Mouse (Mus musculus) hindbrain, embryonic 12.5 days (tissue): ENCODE data around the gene Slc6a6. TPM values are rescaled to one million over a fixed set of nuclear protein-coding genes. Genes with fewer than 3 reads are reported as not detected.

Experiments used
- ATAC-seq: fragments of 200-750 bp; cut with Nextera tagmentation; 2 replicates; pipeline ENCODE4 v1.8.0; 2017; ENCODE audit warnings: moderate TSS enrichment; ENCODE audit not compliant: low FRiP score
- H3K27ac ChIP-seq: fragments of 300-500 bp; sonication (generic); 2 replicates; pipeline ENCODE4 v1.5.1; 2016; ENCODE audit warnings: mild to moderate bottlenecking
- H3K27me3 ChIP-seq: fragments of 300-500 bp; sonication (generic); 2 replicates; pipeline ENCODE4 v1.6.1; 2016; ENCODE audit warnings: mild to moderate bottlenecking
- H3K36me3 ChIP-seq: fragments of 300-500 bp; sonication (generic); 2 replicates; pipeline ENCODE4 v1.6.1; 2016; ENCODE audit warnings: mild to moderate bottlenecking
- H3K4me1 ChIP-seq: fragments of 300-500 bp; sonication (generic); 2 replicates; pipeline ENCODE4 v1.6.1; 2016
- H3K4me2 ChIP-seq: fragments of 300-500 bp; sonication (generic); replicated peaks from 2 replicates; pipeline ENCODE4 v1.6.1; 2016; ENCODE audit warnings: mild to moderate bottlenecking
- H3K4me3 ChIP-seq: fragments of 300-500 bp; sonication (generic); 2 replicates; pipeline ENCODE4 v1.5.1; 2016; ENCODE audit warnings: mild to moderate bottlenecking
- H3K9ac ChIP-seq: fragments of 300-500 bp; sonication (generic); 2 replicates; pipeline ENCODE4 v1.6.1; 2016; ENCODE audit warnings: mild to moderate bottlenecking, moderate library complexity
- H3K9me3 ChIP-seq: fragments of 300-500 bp; sonication (generic); replicated peaks from 2 replicates; pipeline ENCODE4 v1.6.1; 2016; ENCODE audit warnings: mild to moderate bottlenecking
- WGBS: fragments of 180-500 bp; shearing (Covaris S2); methylation state at CpG from one replicate; pipeline ENCODE4 v1.1.7; 2016; 5-methylcytosine and 5-hydroxymethylcytosine counted together
- polyA plus RNA-seq: library from polyadenylated mRNA; unstranded; fragments of >200 nt; fragmentation: Nextera tagmentation; extraction: Ambion mirVana; gene quantifications from 2 replicates; pipeline ENCODE4 v1.2.1, GENCODE M21; 2016

The Slc6a6 gene
- polyA plus RNA-seq = 70.2 and 78.0 TPM in 2 replicates

- H3K27me3 ChIP-seq = no peaks in the 10 kb centered on the region
- H3K9me3 ChIP-seq = no peaks in the 10 kb centered on the region
- peak within 1 kb of the TSS; percentile 87 for H3K4me2 ChIP-seq
- peak within 1 kb of the TSS; percentile 90 for H3K9ac ChIP-seq
- H3K27ac ChIP-seq = peak within 1 kb of the TSS; percentile 97
- peak; percentile 91 for ATAC-seq
- H3K36me3 ChIP-seq = no peaks in the 10 kb centered on the region
- under 1% methylated on average over 47 of the region's 69 CpGs for whole genome bisulfite sequencing
- peak within 1 kb of the TSS; percentile 90 for H3K4me3 ChIP-seq
- peaks cover 53% of the 10 kb centered on the region for H3K4me1 ChIP-seq
Observed at GRCm38 (mm10) chr6:91683602-91684473, at the start of gene Slc6a6. Gene Slc6a6, plus strand, starts transcription at chr6:91684053.

DNA sequence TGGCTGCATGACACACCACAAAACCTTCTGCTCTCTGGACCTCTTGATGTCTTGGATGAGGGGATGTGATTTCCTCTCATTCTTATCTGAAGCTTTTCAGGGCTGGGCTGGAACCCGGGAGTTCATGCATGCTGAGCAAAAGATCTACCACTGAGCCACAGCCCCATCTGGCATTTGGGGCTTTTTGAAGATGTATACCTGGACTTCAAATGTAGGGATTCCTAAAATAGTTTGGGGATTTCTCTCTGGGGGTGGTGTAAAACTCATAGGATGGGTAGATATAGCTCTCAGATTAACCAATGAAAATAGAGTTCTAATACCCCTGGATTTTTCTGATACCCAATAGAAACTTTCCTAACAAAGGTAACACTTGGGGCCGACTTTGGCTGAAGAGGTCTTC is 49.4 kb upstream of the Slc6a6 start:
- Histone ChIP-seq H3K4me3 (no peak overlapping the region), H3K9me3 (no peaks in the 10 kb centered on the region), H3K9ac (no peak overlapping the region), H3K36me3 (no peaks in the 10 kb centered on the region), H3K27me3 (no peaks in the 10 kb centered on the region), H3K27ac (no peak overlapping the region), H3K4me2 (no peak overlapping the region), H3K4me1 (peaks cover 8% of the 10 kb centered on the region; the same call in 1 of the 2 replicates)
- WGBS = 72% methylated on average over 2 of the region's 2 CpGs
- no peak for ATAC-seq

GRCm38 (mm10) chr6:91634876-91635275 is 49.0 kb upstream of the Slc6a6 start:
- Histone ChIP-seq H3K27ac (no peak overlapping the region), H3K4me2 (no peak overlapping the region), H3K9me3 (no peaks in the 10 kb centered on the region), H3K27me3 (no peaks in the 10 kb centered on the region), H3K9ac (no peak overlapping the region), H3K36me3 (no peaks in the 10 kb centered on the region), H3K4me1 (peaks cover 8% of the 10 kb centered on the region; the same call in 1 of the 2 replicates), H3K4me3 (no peak overlapping the region)
- 74% methylated on average over 2 of the region's 2 CpGs for WGBS
- ATAC-seq = no peak

- no peak overlapping the region for H3K4me3 ChIP-seq
- peaks cover 8% of the 10 kb centered on the region; the same call in 1 of the 2 replicates for H3K4me1 ChIP-seq
- H3K27ac ChIP-seq = peak overlapping the region; percentile 67
- H3K9ac ChIP-seq = no peak overlapping the region
- 32% methylated on average over 9 of the region's 9 CpGs for WGBS
- no peak for ATAC-seq
- no peak overlapping the region for H3K4me2 ChIP-seq
- H3K36me3 ChIP-seq = no peaks in the 10 kb centered on the region
- H3K27me3 ChIP-seq = no peaks in the 10 kb centered on the region
- H3K9me3 ChIP-seq = no peaks in the 10 kb centered on the region
Observed at GRCm38 (mm10) chr6:91638204-91638995, 45.5 kb upstream of the Slc6a6 start.

DNA sequence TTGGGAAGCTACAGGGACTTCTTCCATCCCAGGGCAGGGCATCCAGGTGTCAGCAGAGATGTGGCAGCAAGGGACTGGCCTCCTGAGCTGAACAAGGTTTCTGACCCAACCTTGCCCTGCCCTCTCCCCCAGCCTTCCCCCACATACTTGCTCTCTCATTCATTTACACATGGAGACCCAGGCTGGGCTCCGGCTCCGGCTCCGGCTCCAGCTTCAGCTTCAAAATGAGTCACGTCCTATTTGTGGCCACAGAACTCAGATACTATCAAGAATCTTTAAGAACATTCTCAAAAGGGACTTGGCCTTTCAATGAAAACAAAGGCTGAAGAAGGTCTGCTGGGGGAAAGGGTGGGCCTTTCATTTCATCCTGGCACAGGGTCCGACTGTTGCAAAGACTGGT is 40.8 kb upstream of the Slc6a6 start:
- Histone ChIP-seq H3K9ac (no peak overlapping the region), H3K4me1 (peaks cover 7% of the 10 kb centered on the region; the same call in 1 of the 2 replicates), H3K9me3 (no peaks in the 10 kb centered on the region), H3K27me3 (no peaks in the 10 kb centered on the region), H3K4me3 (no peak overlapping the region), H3K27ac (no peak overlapping the region), H3K36me3 (no peaks in the 10 kb centered on the region), H3K4me2 (no peak overlapping the region)
- ATAC-seq = no peak
- WGBS = 86% methylated on average over 5 of the region's 5 CpGs

DNA sequence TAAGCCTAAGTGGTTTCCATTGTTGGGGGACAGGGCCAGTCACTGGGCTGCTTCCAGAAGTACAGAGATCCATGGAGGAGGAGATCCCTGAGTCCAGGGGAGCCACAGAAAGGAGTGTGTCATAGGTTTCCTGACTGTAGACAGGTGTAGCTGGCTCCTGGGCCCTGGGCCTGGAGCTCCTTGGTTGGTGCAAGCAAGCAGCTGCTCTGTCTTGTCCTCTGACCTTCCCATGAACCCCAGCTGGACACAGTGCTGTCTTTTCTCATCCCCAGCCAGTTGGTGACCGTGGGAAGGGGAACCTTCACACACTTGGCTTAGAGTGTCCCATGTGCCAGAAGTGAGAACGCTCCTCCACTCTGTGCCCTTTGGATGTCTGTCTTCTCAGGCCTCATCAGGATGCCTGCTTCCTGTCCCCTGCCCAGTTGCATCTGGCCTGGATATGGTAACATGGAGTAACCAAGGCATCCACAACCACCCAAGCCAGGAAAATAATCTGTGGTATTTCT is 40.4 kb upstream of the Slc6a6 start:
- Histone ChIP-seq H3K36me3 (no peaks in the 10 kb centered on the region), H3K9ac (no peak overlapping the region), H3K27me3 (no peaks in the 10 kb centered on the region), H3K27ac (no peak overlapping the region), H3K9me3 (no peaks in the 10 kb centered on the region), H3K4me1 (0 out of 2 replicates have a peak, but pooled peaks cover 3% of the 10 kb centered on the region), H3K4me2 (no peak overlapping the region), H3K4me3 (no peak overlapping the region)
- ATAC-seq = no peak
- WGBS = 91% methylated on average over 2 of the region's 2 CpGs

DNA sequence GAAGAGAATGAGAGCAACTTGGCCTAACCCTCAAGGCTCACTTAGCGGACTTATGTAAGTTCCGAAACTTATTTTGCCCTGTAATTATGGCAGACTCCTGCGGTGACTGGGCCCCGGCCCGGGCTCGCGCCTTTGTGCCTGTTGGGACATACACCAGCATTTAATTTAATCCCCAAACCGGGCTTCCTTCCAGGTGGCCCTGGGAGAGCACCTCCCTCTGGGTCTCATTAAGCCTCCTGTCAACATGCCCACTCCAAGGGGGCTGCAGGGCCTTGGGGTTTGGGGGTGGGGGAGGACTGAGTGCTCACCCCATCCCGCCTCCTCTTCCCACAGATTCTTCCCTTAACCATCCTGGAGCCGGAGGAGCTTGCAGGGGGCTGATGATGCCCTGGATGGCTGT is 37.8 kb upstream of the Slc6a6 start:
- H3K4me3 ChIP-seq = no peak overlapping the region
- no peaks in the 10 kb centered on the region for H3K9me3 ChIP-seq
- no peak overlapping the region for H3K27ac ChIP-seq
- WGBS = 68% methylated on average over 10 of the region's 10 CpGs
- H3K4me1 ChIP-seq = 0 out of 2 replicates have a peak, but pooled peaks cover 2% of the 10 kb centered on the region
- no peak for ATAC-seq
- H3K9ac ChIP-seq = no peak overlapping the region
- H3K4me2 ChIP-seq = no peak overlapping the region
- H3K36me3 ChIP-seq = no peaks in the 10 kb centered on the region
- no peaks in the 10 kb centered on the region for H3K27me3 ChIP-seq

DNA sequence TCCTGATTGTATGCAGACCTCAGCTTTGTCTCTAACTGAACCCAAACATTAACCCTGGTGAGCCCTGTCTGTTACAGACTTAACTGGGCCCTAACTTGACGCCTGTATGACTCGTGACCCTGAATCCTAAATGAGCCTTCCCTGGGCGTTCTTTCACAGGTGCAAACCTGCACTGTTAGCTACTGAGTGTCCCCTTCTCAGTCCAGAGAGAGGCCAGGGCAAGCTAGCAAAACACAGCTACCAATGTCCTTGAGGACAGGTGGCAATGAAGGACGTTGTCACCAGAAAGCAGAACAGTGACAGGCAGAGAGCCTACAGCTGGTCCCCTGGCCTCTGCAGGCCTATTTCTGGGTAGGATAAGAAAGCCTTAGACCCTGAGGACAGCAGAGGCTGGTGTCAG is 37.0 kb upstream of the Slc6a6 start:
- WGBS = 78% methylated on average over 4 of the region's 4 CpGs
- Histone ChIP-seq H3K36me3 (no peaks in the 10 kb centered on the region), H3K27me3 (no peaks in the 10 kb centered on the region), H3K4me2 (no peak overlapping the region), H3K9ac (no peak overlapping the region), H3K4me1 (0 out of 2 replicates have a peak, but pooled peaks cover 2% of the 10 kb centered on the region), H3K4me3 (no peak overlapping the region), H3K27ac (no peak overlapping the region), H3K9me3 (no peaks in the 10 kb centered on the region)
- ATAC-seq = no peak

DNA sequence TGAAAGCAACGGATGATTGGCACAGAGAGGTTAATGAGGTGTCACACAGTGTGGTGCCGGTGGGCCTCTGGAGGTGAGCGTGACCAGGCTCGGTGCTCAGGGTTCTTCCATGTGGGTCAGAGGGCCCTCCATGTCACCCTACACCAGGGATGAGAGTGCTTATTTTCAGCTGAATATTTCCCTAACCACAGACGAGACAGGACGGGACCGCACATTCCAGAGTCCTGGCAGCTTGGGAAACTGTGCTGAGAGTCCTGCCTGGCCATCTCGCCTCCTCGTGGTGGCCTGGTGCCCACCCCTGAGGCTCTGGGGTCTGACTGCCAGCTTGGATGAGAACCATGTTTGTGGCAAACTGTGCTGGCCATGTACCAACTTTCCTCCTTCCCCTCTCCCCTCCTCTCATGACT is 36.5 kb upstream of the Slc6a6 start:
- Histone ChIP-seq H3K27ac (no peak overlapping the region), H3K9me3 (no peaks in the 10 kb centered on the region), H3K4me3 (no peak overlapping the region), H3K9ac (no peak overlapping the region), H3K4me2 (no peak overlapping the region), H3K4me1 (0 out of 2 replicates have a peak, but pooled peaks cover 2% of the 10 kb centered on the region), H3K36me3 (no peaks in the 10 kb centered on the region), H3K27me3 (no peaks in the 10 kb centered on the region)
- no peak for ATAC-seq
- WGBS = 62% methylated on average over 9 of the region's 9 CpGs

DNA sequence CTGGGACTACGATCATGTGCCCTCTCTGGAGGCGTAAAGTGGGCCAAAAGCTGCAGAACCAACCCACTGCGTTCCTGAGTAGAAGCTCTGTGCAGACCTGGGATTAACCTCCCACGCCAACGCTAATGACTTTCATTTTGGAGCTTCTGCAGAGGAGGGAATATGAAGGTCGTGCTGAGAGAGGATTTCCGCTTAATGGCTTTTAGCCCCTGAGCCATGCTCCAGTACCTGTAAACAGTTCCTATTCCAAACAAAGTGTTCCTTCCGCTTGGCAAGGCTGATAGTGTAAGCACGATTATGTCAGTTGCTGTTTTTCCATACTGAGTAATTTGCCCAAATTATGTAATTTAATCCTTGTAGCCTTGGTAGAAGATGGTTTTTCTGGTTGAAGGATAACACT is 33.6 kb upstream of the Slc6a6 start:
- no peak overlapping the region for H3K9ac ChIP-seq
- ATAC-seq = no peak
- H3K4me2 ChIP-seq = no peak overlapping the region
- H3K27me3 ChIP-seq = no peaks in the 10 kb centered on the region
- H3K36me3 ChIP-seq = no peaks in the 10 kb centered on the region
- H3K4me3 ChIP-seq = no peak overlapping the region
- 88% methylated on average over 9 of the region's 9 CpGs for WGBS
- no peak overlapping the region for H3K27ac ChIP-seq
- no peaks in the 10 kb centered on the region for H3K9me3 ChIP-seq
- H3K4me1 ChIP-seq = 0 out of 2 replicates have a peak, but pooled peaks cover 2% of the 10 kb centered on the region

DNA sequence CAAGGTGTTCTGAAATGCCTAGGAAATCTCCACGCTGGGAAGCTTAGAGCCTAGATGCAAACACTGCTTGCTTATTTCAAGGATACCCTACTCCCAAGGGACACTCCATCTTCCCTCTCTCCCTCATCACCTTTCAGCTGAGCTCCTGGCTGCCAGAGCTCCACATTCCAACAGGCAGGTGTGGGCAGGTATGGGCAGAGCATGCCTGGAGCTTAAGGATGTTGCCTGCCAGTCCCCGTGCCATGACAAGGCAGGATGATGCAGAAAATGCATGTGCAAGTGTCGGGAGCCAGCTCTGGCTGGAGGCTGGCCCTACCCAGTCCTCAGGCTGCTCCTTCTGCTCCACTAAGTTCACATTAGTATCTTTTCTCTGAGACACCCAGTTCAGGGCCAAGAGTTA is 31.6 kb upstream of the Slc6a6 start:
- no peak overlapping the region for H3K4me2 ChIP-seq
- H3K9ac ChIP-seq = no peak overlapping the region
- H3K4me3 ChIP-seq = no peak overlapping the region
- no peaks in the 10 kb centered on the region for H3K36me3 ChIP-seq
- H3K4me1 ChIP-seq = no peaks in the 10 kb centered on the region
- WGBS = 83% methylated on average over 3 of the region's 3 CpGs
- H3K27me3 ChIP-seq = no peaks in the 10 kb centered on the region
- H3K27ac ChIP-seq = no peak overlapping the region
- H3K9me3 ChIP-seq = no peaks in the 10 kb centered on the region
- ATAC-seq = no peak

GRCm38 (mm10) chr6:91655244-91655643 is 28.6 kb upstream of the Slc6a6 start:
- Histone ChIP-seq H3K9ac (no peak overlapping the region), H3K4me2 (no peak overlapping the region), H3K9me3 (no peaks in the 10 kb centered on the region), H3K4me3 (no peak overlapping the region), H3K4me1 (no peaks in the 10 kb centered on the region), H3K36me3 (no peaks in the 10 kb centered on the region), H3K27me3 (no peaks in the 10 kb centered on the region), H3K27ac (no peak overlapping the region)
- WGBS = 39% methylated on average over 3 of the region's 3 CpGs
- no peak for ATAC-seq
